Mouse (Mus musculus): ENCODE results near the gene Atxn7l1. TPM values are rescaled to one million over a fixed set of nuclear protein-coding genes. Genes with fewer than 3 reads are reported as not detected.

The Atxn7l1 gene
- polyA plus RNA-seq, 1 experiment, result 23.7 TPM

DNA sequence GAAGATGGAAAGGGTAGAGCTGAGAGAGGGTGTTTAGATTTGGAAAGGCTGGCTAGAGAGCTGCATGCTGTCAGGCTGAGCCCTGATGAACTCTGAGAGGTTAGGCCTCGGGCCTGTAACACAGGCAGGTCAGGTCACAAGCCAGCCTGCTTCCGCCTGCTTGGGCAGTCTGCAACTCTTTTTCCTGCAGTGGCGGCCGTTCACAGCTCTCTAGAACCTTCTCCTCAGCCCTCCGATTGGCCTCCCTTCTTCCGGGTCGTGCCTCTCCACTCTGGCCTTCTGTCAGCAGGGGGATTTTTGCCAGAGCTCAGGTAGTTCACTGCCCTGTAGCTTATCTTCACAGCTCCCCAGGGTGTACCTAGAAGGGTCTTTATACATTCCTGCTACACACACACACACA lies 26.7 kb downstream of the Atxn7l1 start:
- H3K27ac ChIP-seq (ENCODE audit: insufficient read depth, low read depth, low read length), result no peak overlapping the region
- WGBS, result 46% methylated on average over 7 of the region's 7 CpGs
- no peaks in the 10 kb centered on the region for H3K27me3 ChIP-seq (replicated peaks; ENCODE audit: control insufficient read depth, insufficient read depth, low read length)
- peak; percentile 41 for DNase-seq
- TF ChIP-seq CTCF (conservative IDR thresholded peaks at IDR 0.05; ENCODE audit: insufficient read depth, insufficient read length, low read depth, low read length) (no peak), POLR2A (IDR thresholded peaks at IDR 0.05; ENCODE audit: low read depth, low read length) (no peak)
- H3K36me3 ChIP-seq (ENCODE audit: control insufficient read depth, insufficient read depth, low read length), result no peaks in the 10 kb centered on the region
- H3K4me1 ChIP-seq (ENCODE audit: control insufficient read depth, insufficient read depth, low read length), result peaks cover 17% of the 10 kb centered on the region
- H3K4me3 ChIP-seq (ENCODE audit: insufficient read depth, low read depth, low read length), result no peak overlapping the region

DNA sequence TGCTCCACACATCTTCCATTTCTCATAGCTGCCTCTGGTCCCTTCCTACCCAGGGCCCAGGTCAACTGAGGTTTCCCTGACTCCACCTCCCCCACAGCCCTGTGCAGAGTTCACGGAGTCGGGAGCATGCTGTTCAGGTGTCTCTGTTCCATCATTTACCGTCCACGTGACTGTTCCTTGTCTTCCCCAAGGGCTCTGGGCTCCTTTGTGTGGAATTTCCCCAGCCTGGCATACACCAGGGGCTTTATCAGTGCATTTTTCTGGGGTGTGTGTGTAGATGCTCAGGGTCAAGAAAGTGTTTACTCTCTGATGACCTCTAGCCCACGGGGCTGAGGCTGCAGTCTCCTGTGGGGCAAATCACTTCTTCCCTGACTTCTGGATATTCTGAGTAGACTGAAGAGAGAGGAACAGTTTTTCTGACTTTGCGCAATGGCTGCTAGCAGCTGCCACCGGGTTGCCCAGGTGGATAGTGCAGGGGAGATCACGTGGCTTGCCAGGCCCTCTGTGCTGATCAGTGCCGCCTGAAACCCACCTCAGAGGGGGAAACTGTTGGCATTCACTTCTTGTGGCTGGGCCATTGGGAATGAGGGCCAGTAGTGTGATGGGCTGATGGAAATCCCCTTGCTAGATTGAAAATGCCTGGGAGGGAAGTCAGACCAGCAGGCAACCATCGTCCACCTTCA lies 27.3 kb downstream of the Atxn7l1 start:
- DNase-seq, result peak; percentile 24
- no peak overlapping the region for H3K27ac ChIP-seq (ENCODE audit: insufficient read depth, low read depth, low read length)
- 70% methylated on average over 10 of the region's 10 CpGs for WGBS

DNA sequence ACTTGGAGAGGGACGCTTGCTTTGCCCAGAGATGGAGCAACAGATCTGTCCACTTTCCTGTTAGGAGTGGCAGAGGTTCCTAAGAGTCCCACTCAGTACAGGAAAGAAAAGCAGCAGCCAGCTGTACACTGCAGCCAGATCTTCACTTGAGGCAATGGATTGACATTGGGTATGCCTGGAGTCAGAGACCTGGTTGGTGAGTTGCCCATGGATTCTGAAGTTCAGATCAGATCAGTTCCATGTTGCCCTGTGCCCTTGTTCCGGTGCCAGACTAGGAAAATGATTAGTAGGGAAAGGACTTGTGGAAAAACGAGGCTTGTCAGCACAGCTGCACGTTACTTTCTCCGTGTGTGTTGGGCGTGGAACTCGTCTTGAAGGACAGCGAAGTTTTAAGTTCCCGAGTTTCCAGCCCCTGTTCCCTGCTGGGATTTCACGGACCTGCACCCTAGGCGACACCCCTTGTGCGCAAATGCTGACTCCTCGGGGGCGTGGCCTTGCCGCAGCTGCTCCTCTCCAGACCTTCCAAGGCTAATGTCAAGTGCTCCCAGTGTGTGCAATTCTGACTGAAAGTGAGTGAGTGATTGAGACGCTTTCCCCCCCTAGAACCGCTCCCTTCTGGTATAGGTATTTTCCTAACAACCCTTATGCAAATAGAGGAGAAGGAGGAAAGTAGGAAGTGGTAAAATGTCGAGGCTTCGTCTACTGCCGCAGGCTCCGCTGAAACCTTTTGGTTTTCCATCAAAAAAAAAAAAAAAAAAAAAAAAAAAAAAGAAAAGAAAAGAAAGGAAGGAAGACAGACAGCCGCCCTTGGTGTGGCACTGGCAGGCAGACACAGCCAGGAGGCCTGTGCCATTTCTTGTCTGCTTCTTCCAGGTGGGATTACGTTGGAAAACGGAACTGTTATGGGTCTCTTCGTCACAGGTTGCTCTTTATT lies 28.4 kb downstream of the Atxn7l1 start:
- H3K27me3 ChIP-seq (replicated peaks; ENCODE audit: control insufficient read depth, insufficient read depth, low read length), result no peaks in the 10 kb centered on the region
- peak overlapping the region; percentile 30 for H3K4me3 ChIP-seq (ENCODE audit: insufficient read depth, low read depth, low read length)
- no peaks in the 10 kb centered on the region for H3K36me3 ChIP-seq (ENCODE audit: control insufficient read depth, insufficient read depth, low read length)
- 0 out of 2 replicates have a peak, but pooled peaks have one; percentile 19 for TF ChIP-seq CTCF (conservative IDR thresholded peaks at IDR 0.05; ENCODE audit: insufficient read depth, insufficient read length, low read depth, low read length)
- TF ChIP-seq POLR2A (IDR thresholded peaks at IDR 0.05; ENCODE audit: low read depth, low read length), result no peak
- peak; percentile 75 for DNase-seq
- H3K4me1 ChIP-seq (ENCODE audit: control insufficient read depth, insufficient read depth, low read length), result peaks cover 17% of the 10 kb centered on the region
- peak overlapping the region; percentile 29; the same call in 1 of the 2 replicates for H3K27ac ChIP-seq (ENCODE audit: insufficient read depth, low read depth, low read length)
- 14% methylated on average over 25 of the region's 25 CpGs for WGBS

More for the DNA sequence above, 27.3 kb downstream of the Atxn7l1 start:
- no peak overlapping the region for H3K4me3 ChIP-seq (ENCODE audit: insufficient read depth, low read depth, low read length)
- no peaks in the 10 kb centered on the region for H3K27me3 ChIP-seq (replicated peaks; ENCODE audit: control insufficient read depth, insufficient read depth, low read length)
- no peaks in the 10 kb centered on the region for H3K36me3 ChIP-seq (ENCODE audit: control insufficient read depth, insufficient read depth, low read length)
- H3K4me1 ChIP-seq (ENCODE audit: control insufficient read depth, insufficient read depth, low read length), result peaks cover 17% of the 10 kb centered on the region
- TF ChIP-seq CTCF (conservative IDR thresholded peaks at IDR 0.05; ENCODE audit: insufficient read depth, insufficient read length, low read depth, low read length), result no peak
- no peak for TF ChIP-seq POLR2A (IDR thresholded peaks at IDR 0.05; ENCODE audit: low read depth, low read length)

DNA sequence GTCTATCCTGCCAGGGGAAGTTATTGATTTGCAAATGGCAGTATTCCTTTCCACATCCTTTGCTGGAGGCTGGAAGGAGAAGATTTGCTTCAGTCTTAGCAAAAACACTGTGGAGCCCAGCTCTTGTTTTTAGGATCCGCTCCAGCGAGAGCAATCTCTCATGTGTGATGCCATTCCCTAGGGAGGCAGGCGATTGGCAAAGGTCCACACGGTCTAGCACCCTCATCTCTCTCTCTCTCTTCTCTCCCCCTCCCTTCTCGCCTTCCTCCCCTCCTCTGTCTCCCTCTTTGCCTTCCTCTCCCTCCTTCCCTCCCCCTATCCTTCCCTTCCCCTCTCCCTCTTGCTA lies 29.0 kb downstream of the Atxn7l1 start:
- no peak overlapping the region for H3K27ac ChIP-seq (ENCODE audit: insufficient read depth, low read depth, low read length)
- no peak for TF ChIP-seq POLR2A (IDR thresholded peaks at IDR 0.05; ENCODE audit: low read depth, low read length)
- no peaks in the 10 kb centered on the region for H3K27me3 ChIP-seq (replicated peaks; ENCODE audit: control insufficient read depth, insufficient read depth, low read length)
- peak; percentile 31 for DNase-seq
- no peak overlapping the region for H3K4me3 ChIP-seq (ENCODE audit: insufficient read depth, low read depth, low read length)
- H3K4me1 ChIP-seq (ENCODE audit: control insufficient read depth, insufficient read depth, low read length), result peaks cover 17% of the 10 kb centered on the region
- 45% methylated on average over 5 of the region's 5 CpGs for WGBS
- H3K36me3 ChIP-seq (ENCODE audit: control insufficient read depth, insufficient read depth, low read length), result no peaks in the 10 kb centered on the region

DNA sequence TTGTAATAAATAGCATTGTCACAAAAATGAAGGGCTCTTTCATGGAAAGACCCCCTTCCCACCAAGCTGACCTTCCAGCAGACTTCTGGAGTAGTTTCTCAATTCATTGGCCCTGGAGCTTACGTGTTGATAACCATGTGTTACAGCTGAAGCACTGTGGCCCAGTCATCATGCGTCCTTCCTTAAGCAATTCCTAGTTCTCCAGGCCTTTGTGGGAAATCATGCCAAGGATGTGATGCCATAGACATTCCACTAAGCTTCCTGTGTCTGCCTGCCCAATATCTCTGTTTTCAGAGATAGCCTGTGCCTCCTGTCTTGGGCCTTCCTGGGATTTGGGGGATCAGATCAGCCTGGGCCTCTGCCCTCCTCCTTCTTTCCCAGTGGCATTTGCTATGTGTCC lies 32.9 kb downstream of the Atxn7l1 start:
- no peak for TF ChIP-seq CTCF (conservative IDR thresholded peaks at IDR 0.05; ENCODE audit: insufficient read depth, insufficient read length, low read depth, low read length)
- no peak for TF ChIP-seq POLR2A (IDR thresholded peaks at IDR 0.05; ENCODE audit: low read depth, low read length)
- Histone ChIP-seq H3K4me3 (ENCODE audit: insufficient read depth, low read depth, low read length) (no peak overlapping the region), H3K27me3 (replicated peaks; ENCODE audit: control insufficient read depth, insufficient read depth, low read length) (no peaks in the 10 kb centered on the region), H3K36me3 (ENCODE audit: control insufficient read depth, insufficient read depth, low read length) (no peaks in the 10 kb centered on the region), H3K4me1 (ENCODE audit: control insufficient read depth, insufficient read depth, low read length) (peaks cover 10% of the 10 kb centered on the region), H3K27ac (ENCODE audit: insufficient read depth, low read depth, low read length) (no peak overlapping the region)
- DNase-seq, result no peak
- 89% methylated on average over 2 of the region's 2 CpGs for WGBS

DNA sequence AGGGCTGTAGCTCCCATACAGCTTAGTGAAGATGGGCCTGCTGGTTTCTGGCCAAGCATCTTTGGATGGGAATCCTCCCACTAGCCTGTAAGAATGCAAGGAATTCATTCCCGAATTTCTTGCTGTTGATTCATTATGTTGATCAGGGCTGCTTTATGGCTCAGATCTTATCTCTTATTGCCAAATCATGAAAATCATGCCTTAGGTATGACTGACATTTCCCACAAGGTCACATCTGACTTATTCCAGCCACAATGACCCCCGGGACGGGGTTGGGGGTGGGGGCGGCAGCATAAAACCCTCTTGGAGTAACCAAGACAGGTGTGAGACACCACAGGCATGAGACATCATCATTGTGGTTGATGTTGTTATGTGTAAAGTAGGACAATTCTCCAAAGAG lies 34.4 kb downstream of the Atxn7l1 start:
- DNase-seq, result peak; percentile 19
- 61% methylated on average over 4 of the region's 4 CpGs for WGBS
- H3K27ac ChIP-seq (ENCODE audit: insufficient read depth, low read depth, low read length), result no peak overlapping the region
- H3K36me3 ChIP-seq (ENCODE audit: control insufficient read depth, insufficient read depth, low read length), result no peaks in the 10 kb centered on the region
- no peaks in the 10 kb centered on the region for H3K27me3 ChIP-seq (replicated peaks; ENCODE audit: control insufficient read depth, insufficient read depth, low read length)
- no peaks in the 10 kb centered on the region for H3K4me1 ChIP-seq (ENCODE audit: control insufficient read depth, insufficient read depth, low read length)
- no peak for TF ChIP-seq POLR2A (IDR thresholded peaks at IDR 0.05; ENCODE audit: low read depth, low read length)
- no peak for TF ChIP-seq CTCF (conservative IDR thresholded peaks at IDR 0.05; ENCODE audit: insufficient read depth, insufficient read length, low read depth, low read length)
- no peak overlapping the region for H3K4me3 ChIP-seq (ENCODE audit: insufficient read depth, low read depth, low read length)

All from kidney, adult 2 months (tissue).